Mouse (Mus musculus) frontal cortex, adult (tissue): ENCODE measurements at regions not wholly inside any gene's neighbourhood (a gene's known extent, or its start where the extent isn't known, plus 50 kb on each side); places are given as distances from the start of the nearest gene placed in this dataset.
A peak's percentile ranks its signal among the peaks of the same experiment; 100 is the strongest.

Experiments
- ATAC-seq: cut with Nextera tagmentation; 2 replicates; pipeline ENCODE4 v1.9.2; 2017; ENCODE audit warnings: mild to moderate bottlenecking, moderate library complexity, mixed read lengths; ENCODE audit not compliant: low TSS enrichment

GRCm38 (mm10) chr16:77237631-77238357 is 224.3 kb downstream of the Usp25 start:
- peak; percentile 24 for ATAC-seq

GRCm38 (mm10) chr16:77237272-77237603 is 223.7 kb downstream of the Usp25 start:
- ATAC-seq: peak; percentile 22

DNA sequence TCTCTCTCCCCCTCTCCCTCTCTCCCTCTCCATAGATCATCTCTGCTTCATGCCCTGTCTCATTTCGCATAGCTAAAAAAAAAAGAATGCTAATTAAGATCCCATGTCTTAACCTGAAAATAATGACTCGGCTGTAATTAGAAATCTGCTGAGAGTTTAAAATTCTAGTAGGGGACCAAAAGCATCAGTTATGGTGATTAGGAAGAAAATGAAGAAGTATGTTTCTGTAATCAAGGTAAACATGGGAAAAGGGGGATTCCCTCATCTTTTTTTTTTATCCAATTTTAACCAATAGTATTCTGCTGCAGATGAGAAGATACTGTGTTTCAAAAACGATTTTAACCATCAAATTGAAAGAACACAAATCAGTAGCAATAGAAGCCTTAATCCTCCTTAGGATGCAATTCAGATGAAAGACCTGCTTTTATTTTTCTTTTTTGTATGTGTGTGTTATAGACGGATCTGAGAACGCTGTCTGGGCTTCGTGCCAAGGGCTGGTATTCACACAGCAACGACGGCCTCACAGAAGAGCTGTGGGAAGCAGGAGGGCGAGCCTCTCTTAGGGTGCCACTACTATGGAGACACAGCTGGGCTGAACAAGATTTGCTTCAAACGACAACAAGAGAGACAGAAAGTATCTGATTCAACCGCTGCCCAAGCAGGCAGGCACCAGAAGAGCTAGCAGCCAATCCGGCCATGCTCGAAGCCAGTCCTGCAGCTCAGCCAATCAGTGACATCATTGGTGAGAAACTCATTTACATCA is 223.2 kb downstream of the Usp25 start:
- peak; percentile 74 for ATAC-seq

- ATAC-seq: peak; percentile 72
These were observed 222.5 kb downstream of the Usp25 start for GRCm38 (mm10) chr16:77236021-77236420.

DNA sequence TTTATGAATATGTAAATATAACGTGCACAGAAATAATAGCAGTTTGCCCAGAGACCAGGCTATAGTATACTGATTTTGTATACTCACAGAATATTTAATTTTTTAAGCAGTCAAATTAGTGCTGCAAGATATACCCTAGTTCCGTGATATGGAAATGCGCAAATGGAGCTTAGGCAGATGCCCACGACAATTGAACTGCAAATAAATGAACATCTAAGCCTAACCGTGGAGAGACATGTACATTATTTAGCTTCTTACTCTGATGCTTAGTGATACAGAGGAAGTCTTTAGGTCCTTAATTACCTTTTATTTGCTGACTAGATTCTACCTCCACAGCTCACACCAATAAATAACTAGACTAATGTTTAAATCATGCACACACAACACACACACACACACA is 221.9 kb downstream of the Usp25 start:
- ATAC-seq: no peak
